Mouse (Mus musculus): ENCODE results near the gene Slc25a28.

DNA sequence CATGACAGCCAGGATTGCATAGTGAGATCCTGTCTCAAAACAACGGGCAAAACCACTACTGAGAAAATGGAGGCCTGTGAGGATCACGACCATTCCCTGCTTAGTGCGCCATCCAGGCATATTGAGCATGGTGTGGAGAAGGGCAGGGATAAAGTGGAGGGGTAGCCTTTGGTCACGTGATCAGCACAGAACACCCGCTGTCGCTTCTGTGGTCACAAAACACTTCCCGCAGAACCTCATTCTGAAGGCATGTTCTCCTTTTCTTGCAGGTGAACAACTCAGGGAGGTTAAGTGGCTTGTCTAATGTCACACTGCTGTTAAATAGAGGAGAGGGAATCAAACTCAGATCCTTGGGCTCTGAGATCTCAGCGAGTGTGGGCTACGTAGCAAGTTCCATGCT lies 29.2 kb downstream of the Slc25a28 start:
- TF ChIP-seq CTCF (IDR thresholded peaks at IDR 0.05; ENCODE audit: borderline replicate concordance, control insufficient read depth, extremely low read depth, insufficient read depth, low read length, poor library complexity) (no peak), POLR2A (IDR thresholded peaks at IDR 0.05; ENCODE audit: control insufficient read depth, extremely low read depth, insufficient read depth, low read length, poor library complexity) (no peak)

All from thymus, adult 2 months (tissue).